Mouse (Mus musculus) G1E (cell line): ENCODE data around the gene Palmd.

Source experiments
- CTCF ChIP-seq: IDR thresholded peaks from 2 replicates; pipeline ENCODE4 v1.5.1; 2012; ENCODE audit warnings: low read depth, low read length, inconsistent platforms, mixed read lengths
- GATA1 ChIP-seq: IDR thresholded peaks from 2 replicates; pipeline ENCODE4 v1.6.1; 2012; ENCODE audit warnings: borderline replicate concordance, low read length, inconsistent platforms, mixed read lengths
- POLR2AphosphoS5 ChIP-seq: IDR thresholded peaks from 2 replicates; pipeline ENCODE4 v1.6.1; 2012; ENCODE audit warnings: low read depth, low read length, inconsistent platforms; ENCODE audit not compliant: insufficient replicate concordance
- TAL1 ChIP-seq: conservative IDR thresholded peaks from 2 replicates; pipeline ENCODE4 v1.6.1; 2012; ENCODE audit warnings: low read depth, low read length, inconsistent platforms, mixed read lengths

DNA sequence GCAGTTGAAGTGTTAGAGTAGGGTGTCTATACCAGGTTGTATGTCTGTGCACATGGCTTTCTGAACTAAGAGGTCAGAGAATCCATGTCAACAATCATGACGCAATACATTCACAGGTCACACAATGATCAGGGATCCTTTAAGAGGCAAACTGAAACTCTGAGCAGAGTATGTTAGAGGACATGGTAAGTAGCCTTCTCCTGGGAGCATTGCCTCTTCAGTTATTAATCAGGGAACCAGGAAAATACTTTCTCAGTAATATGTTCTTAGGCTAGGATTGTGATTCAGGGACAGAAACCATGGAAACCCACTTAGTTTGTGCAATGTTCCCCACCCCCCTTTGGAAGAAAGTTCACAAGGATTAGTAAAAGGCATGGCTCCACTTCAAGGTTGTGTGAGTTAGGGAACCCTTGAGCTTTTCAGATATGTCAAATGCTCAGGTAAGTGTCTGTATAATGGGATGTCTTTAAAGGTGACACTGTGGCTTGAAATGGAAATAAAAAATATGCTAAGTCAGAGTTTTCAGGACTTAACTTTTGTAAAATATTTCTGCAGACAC, 27.1 kb downstream of the Palmd start:
- TF ChIP-seq CTCF (no peak), TAL1 (no peak), GATA1 (no peak), POLR2AphosphoS5 (no peak)
